Mouse (Mus musculus) testis, postnatal 14 days (tissue): ENCODE data around the gene Bloc1s2.
"Not testable (repeated sequence)": the region's sequence is repeated elsewhere in the genome, so short reads cannot be mapped to it uniquely, and the experiment has no call there.

ENCODE experiments used
- DNase-seq: peaks from one replicate; pipeline ENCODE4 v3.0.0; 2021; ENCODE audit warnings: low spot score

Gene Bloc1s2

DNA sequence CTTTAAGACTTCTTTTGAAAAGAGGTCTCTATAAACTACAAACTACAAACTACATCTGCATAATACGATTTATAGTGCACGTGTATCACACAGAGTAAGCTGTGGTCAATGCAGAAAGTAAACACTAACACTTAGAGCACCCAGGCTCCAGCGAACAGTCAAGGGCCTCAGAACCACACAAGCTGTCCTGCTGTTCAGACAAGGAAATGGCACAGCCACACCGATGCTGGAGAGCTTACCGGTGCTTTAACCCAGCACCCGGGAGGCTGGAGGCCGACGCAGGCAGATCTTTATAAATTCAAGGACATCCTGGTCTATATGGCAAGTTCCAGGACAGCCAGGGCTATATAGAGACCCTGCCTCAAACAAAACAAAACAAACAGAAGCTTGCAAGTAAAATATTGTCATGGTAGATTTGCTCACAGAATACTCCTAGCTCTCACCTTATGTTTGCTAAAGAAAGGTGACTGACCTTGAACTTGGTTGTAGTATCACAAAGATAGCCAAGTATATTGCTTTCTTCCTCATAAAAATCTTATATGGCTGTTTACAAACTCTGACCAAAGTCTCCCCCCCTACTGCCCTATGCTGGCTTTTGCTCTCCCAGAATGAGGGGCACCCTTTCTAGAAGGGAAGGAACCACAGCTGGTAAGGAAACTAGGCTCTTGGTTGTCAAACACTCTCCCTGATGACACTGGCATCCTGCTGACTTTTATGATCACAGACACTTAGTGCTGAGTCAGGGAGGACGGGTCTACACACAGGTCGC lies 18.3 kb downstream of the Bloc1s2 start:
- DNase-seq, result no peak

DNA sequence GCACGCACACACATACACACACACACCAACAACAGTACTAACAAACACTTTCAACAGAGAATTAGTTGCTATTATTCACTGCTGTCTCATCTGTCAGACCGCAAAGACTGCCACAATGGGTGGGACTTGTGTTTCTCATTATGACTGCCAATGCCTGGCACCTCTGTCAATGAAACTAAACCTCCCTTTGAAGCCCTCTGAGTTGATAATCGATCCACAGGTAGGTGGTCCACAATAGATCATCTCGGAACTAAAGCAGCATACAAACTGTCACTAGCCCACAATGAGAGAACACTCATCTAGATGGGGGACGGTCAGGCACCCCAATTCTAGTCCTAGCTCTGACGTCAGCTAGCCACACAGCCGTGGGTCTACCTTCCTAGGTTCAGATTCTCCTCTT lies 25.1 kb downstream of the Bloc1s2 start:
- no peak for DNase-seq

DNA sequence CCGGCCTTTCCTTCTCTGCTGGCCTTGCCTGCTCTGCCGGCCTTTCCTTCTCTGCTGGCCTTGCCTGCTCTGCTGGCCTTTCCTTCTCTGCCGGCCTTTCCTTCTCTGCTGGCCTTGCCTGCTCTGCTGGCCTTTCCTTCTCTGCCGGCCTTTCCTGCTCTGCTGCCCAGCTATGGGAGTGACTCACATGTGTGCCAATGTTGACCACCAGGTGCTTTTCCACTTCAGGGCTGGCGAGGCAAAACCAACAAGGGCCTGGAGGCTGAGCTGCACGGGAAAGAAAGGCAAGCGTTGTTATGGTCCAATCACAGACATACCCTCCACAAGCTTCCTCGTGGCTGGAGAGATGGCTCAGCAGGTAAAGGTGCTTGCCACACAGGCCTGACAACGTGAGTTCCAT lies 25.6 kb downstream of the Bloc1s2 start:
- not testable (repeated sequence) for DNase-seq

DNA sequence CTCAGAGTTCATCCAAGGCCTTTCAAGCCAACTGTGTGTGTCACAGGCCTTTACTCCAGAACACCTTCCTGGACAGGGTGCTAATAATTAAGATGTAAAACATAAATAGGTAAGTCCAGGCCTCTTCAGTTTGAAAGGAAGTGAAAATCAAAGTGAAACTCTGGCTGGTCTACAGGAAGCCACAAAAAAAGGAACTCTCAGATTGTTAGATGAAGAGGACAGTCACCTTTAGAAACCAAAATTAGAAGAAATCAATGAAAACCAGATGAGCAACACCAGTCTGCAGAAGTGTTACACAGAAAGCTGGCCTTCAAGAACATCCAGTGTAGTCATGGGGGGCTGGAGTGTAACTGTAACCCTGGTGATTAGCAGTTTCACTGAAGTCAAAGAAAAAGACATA lies 28.5 kb downstream of the Bloc1s2 start:
- DNase-seq, result no peak

DNA sequence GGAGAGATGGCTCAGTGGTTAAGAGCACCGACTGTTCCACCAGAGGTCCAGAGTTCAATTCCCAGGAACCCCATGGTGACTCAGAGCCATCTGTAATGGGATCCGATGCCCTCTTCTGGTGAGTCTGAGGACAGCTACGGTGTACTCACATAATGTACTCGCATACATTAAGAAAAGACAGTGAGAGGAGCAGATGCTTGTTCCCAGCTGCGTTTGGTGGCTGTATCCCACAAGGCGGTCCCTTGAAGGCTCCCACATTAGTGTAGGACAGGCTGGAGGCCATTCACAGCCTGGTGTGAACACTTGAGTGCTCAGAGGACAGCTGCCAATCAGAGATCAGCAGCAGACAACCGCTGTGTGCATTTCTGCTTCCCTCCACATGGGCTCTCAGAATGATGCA lies 34.5 kb downstream of the Bloc1s2 start:
- no peak for DNase-seq

DNA sequence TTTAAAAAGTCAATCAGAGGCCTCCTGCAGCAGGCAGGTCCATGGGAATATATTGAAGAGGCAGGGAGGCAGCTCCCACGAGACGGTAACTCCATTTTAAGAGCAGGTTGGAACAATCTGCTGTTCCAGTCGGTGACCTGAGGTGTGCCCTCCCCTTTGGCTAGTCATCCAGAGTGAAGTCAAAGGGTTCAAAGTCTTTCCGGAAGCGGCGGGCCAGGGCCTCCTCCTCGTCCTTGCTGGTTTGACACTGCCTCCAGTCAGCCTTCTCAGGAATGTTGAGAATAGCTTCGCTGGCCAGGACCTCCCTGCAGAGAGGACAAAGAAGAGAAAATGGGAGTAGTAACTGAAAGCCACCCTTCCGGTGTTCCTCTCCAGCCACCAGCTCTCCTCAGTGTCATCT lies 35.9 kb downstream of the Bloc1s2 start:
- no peak for DNase-seq

DNA sequence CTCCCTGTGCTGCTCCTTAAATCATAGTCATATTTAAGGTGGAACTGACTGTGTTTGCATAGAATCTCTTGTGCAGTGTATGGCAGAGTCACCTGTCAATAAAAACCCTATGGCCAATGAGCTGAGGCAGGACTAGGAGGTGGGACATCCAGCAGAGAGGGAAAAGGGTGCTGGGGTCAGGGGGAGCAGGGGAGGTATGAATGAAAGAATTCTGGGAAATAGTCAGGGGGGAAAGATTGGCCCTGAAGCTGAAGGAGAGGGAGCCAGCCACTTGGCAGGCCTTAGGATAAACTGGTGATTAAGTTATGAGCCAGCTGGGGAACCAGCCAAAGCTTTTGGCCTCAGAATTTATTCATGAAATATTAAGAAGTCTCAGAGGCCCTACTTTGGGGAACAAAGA lies 37.2 kb downstream of the Bloc1s2 start:
- DNase-seq, result no peak

DNA sequence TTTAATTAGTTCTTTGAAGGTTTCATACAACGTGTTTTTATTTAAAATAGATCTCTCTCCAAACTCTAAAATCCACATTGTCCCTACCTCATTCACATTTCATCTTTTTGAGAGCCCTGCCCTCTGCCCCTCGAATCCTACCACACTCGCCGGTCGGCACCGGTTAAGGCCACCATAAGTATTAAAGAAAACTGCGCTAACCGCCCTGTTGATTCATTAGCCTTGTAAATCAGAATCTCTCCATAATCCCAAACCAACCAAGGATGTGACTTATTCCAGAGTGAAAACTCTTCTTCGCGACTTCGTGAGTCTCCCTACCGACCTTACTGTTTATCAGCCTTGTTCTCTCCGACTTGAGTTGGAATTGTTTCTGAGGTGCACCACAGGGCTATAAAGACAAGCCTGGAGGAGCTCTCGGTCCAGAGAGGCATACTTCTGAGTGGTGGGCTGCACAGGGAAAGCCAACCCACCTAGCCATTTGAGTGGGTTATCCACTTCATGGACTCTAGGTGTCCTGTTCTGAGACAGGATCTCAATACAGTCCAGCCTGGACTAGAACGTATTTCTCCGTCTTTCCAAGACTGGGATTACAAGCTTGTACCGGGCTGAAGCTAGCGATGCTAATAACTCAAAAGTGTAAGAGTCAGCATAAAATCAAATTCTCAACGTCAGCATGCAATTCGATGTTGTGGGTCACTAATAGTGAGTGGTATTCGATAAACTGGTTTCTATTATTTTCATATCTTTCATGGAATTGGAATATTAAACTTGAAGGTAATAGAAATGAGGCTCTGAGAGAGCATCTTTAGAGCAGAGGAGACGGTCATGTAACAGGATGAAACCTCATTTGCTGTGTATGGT lies 38.4 kb downstream of the Bloc1s2 start:
- DNase-seq, result peak; percentile 21

DNA sequence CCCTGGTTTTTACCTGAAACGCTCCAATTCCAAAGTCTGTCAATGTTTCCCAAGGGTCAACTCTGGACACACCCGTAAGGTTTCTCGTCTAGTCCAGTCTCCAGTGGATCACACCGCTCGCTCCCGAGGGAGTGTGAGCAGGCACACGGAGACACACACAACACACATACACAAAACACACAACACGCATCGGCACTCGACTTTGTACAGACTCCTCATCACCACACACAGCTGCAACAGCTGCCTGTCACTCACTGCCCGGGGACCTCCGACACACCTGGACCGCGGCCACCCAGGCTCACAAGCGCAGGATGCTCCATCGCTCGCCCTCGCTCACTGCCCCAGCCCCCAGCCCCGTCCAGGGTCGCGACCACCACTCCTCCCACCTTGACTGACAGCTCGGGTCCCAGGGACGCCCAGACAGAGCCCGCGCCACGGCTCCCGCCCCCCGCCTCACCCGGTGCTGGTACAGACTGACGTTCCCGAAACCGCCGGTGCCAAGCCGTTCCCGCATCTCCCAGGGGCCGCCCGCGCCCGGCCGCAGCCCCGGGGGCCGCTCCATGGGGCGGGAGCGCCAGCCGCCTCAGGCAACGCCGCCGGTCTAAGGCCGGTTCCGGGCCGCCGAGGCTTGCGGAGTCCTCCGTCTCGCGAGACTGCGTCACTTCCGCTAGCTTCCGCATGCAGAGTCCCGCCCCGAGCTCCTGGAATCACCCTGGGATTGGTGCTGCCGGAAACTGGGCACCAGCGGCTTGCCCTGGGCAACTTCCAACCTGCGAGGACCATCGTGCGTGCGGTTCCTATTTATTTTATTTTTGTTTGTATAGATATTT lies 39.2 kb downstream of the Bloc1s2 start, which contains the start of gene Chuk:
Chuk (minus strand) TSS at position 650 of the 830 bp plus-strand sequence.
- DNase-seq, result peak; percentile 96

DNA sequence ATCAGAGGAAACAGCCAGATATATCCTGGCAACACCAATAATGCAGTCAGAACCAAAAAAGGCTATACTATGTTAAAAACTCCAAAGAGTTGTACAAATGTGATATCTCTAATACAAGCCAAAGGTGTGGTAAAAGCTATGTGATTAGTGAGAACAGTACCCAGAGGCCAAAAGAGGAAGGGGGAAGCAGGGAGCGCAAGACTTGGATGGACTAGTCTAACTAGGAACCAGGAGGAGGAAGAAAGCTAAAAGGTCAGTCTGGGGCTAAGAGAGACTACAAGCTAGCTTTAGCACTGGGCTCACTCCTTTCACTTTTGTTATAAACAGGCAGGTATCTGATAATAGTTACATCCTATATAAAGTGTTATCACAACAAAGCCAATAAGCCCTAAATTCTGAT lies 41.9 kb downstream of the Bloc1s2 start:
- no peak for DNase-seq

DNA sequence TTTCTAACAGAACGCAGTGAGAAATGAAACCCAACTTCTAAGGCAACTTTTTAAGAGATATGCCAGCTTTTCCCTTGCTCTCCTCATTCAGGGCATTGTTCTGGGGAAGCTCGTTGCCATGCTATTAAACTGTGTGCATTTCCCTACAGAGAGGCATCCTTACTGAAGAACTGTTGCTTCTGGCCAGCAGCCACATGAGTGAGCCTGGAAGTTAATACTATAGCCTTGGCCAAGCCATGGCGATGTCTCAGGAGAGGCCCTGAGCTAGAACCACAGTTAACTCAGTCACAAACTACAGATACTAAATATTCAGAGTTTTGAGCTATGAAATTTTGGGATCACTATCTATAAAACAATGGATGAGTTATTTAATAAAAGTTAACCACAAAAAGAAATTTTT lies 43.2 kb downstream of the Bloc1s2 start:
- no peak for DNase-seq

DNA sequence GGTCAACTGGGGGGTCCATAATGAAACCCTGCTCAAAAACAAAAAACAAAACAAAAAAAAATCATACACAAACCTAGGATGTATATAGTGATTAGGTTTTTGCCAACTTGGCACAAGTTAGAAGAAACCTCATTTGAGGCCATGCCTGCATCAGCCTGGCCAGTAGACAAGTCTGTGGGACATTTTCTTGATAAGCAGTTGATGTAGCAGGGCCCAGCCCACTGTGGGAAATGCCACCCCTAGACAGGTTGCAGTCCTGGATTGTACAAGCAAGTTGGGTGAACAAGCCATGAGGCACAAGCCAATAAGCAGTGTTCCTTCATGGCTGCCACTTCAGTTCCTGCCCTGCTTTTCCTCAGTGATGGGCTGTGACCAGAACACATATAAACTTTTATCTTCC lies 45.4 kb downstream of the Bloc1s2 start:
- no peak for DNase-seq
